Mouse (Mus musculus) cerebellum, adult 9-11 months (tissue): ENCODE results near the gene Patl2.
A peak's percentile ranks its signal among the peaks of the same experiment; 100 is the strongest.
"Not testable (repeated sequence)": the region's sequence is repeated elsewhere in the genome, so short reads cannot be mapped to it uniquely, and the experiment has no call there.

Experiments
- DNase-seq: peaks from one replicate; pipeline ENCODE4 v3.0.0; 2022

The Patl2 gene

DNA sequence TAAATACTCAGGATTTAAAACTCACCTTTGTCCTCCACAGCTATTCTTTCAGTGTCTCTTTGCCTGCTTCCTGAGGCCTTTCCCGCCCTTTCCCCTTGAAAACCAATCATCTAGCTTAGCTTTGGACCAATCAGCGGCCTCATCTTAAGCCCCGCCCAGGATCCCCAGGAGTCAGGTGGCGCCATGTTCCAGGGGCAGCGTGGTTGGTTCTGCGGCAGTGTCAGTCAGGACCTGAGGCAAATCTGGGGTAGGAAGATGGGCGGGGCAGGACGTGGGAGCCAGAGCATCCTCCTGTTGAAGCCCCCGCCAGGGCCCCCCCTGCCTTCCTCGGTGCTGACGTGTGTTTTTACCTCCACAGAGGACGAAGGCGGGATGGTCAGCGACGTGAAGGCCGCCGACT is at the start of gene Patl2, which contains the start of gene Terb2:
Gene Patl2, minus strand, starts transcription at position 84 of the 400 bp plus-strand sequence.
Gene Terb2, plus strand, starts transcription at position 167 of the 400 bp plus-strand sequence.
- no peak for DNase-seq

DNA sequence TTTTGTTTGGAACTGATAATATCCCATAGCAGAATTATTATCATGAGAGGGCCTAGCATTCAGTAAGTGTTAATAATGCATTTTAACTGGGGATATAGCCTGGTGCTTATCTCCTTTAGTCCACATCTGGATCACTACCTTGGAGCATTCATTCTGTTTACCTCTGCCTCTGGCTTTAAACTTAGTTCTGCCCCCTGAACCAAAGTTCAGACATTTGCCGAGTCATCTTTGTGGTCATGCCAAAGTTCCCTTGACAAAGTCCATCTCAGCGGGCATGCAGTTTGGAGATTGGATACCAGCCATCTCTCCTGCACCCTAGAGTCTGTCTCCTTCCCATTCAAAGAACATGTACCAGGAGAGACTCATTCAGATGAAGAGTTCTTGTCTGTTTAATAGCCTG is 49.4 kb upstream of the Patl2 start:
- peak; percentile 28 for DNase-seq

DNA sequence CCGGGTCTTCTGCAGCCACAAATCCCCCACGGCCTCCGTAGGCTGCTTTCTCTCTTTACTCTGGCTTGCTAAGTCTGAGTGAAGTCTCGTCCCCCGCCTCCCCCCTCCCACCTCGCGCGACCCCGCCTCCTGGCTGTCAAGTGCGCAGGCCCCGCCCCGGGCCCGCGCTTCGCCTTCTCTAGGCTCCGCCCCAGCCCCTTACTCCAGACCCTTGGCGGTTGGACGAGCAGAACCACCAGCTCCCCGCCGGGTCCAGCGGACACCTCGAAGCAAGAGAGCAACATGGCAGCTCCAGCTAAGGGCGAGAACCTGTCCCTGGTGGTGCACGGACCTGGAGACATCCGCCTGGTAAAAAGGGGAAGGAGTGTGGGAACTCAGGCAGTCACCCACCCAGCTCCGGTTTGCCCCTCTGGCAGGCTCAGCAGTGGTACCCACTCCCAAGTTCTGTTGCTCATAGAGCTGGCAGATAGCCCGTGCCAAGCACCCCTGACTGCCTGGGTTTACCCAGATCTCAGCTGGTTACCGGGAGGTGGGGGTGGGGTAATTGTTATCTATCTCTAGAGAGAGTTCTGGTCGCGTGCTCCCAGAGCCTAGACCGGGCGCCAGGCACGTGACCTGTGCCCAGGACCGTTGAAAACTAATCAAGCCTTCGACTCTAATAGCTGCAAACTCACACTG is 48.8 kb upstream of the Patl2 start, which contains the start of gene Sord:
Gene Sord, plus strand, starts transcription at position 139 of the 678 bp plus-strand sequence.
- DNase-seq, result peak; percentile 80

DNA sequence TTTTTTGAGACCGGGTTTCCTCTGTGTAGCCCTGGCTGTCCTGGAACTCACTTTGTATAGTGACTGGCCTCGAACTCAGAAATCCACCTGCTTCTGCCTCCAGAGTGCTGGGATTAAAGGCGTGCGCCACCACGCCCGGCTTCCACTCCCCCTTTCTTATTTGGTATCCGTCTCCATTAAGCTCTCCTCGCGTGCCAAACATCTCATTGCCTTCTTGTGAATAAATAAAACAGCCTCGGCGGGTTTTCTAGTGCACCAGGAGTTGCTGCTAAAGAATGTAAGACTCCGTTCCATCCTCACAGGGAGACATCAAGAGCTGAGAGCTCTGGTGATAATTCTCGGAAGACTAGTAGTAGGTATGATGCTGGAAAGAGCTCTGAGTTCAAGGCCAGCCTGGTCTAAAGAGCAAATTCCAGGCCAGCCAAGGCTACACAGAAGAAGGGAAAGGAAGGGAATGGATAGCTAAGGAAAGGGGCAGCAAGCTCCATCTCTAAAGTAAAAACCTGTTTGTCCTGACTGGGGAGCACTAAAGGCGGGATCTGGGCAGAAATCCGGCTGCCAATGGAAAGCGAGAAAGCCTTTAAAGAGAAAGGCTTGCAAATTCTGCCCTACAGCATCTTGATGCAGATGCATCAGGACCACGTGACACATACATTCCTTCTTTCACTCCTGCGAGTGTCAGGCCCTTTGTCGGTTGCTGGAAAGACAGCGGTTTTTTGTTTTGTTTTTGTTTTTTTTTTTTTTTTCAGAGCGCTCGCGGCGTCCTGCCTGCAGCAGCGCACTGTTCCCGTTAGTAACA is 48.0 kb upstream of the Patl2 start:
- peak; percentile 54 for DNase-seq

DNA sequence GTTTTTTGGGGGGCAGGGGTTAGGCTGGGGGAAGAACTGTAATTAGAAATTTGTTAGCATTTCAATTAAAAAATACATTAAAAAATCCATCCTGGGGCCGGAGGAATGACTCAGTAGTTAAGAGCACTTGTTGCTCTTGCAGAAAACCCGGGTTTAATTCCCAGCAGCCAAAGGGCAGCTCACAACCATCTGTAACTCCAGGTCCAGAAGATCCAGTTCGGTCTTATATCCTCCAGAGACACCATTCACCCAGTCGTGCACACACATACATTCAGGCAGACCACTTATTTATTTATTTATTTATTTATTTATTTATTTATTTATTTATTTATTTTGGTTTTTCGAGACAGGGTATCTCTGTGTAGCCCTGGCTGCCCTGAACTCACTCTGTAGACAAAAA is 47.4 kb upstream of the Patl2 start:
- no peak for DNase-seq

DNA sequence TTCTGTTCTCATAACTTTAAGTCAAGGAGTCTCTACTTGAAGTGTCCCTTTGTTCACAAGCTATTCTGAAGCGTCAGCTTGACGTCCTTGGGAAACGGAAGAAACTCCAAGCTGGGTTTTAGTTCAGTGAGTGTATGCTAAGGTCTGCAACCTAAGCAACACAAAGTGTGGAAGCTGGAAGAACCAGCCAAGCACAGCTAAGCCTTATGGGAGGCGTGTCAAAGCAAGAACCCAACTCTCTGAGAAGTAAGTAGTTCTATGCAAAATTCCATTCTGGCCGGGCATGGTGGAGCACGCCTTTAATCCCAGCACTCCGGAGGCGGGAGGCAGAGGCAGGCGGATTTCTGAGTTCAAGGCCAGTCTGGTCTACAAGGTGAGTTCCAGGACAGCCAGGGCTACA is 45.6 kb upstream of the Patl2 start:
- no peak for DNase-seq

DNA sequence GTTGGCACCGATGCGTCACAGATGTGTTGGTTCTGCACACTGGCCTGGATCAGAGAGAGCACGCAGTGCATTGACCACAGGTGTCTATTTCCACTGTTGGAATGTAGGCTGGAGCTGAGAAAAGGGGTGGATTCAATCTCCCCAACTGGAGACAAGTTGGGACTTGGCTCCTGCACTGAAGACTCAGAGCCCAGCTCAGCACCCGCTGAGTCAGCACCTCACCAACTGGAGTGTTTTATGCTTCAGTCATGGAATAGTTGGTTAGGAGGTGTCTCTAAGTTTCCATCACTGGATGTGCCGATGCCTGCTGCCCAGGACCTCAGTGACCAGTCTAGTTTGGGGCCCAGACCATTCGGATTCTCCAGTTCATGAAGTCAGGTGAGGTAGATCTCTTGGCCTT is 44.4 kb upstream of the Patl2 start:
- DNase-seq, result no peak

DNA sequence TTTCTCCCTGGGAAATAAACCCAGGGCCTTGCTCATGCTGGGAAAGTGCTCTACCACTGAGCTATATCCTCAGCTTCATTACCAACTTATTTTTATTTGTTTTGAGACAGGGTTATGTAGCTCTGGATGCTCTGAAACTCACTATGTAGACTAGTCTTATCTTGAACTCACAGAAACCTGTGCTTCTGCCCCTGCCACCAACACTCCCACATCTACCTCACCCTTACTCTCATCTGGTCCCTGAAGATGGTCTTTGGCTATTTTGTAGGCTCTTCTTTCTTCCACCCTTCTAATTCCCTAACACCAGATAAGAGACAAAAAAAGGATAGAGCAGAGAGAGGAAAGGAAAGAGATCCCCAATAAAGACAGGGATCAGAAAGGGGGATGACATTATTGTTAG is 37.7 kb upstream of the Patl2 start:
- DNase-seq, result no peak

DNA sequence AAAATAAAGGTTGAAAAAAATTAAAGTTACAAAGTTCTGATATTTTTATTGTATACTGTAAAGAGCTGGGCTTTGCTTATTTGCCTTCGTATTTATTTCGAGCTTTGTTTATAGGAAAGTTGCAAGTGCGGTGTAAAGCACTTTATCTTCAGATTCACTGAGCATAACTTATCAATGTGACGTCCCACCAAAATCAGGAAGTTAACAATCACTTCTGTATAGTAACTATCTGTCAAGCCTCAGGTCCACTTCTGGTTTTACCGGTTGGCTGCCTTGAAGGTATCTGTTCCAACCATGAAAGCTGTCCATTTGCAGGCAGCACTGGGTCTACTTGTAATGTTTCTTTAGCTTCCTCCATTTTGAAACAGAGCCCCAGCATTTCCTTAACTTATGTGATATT is 36.3 kb upstream of the Patl2 start:
- DNase-seq, result no peak

DNA sequence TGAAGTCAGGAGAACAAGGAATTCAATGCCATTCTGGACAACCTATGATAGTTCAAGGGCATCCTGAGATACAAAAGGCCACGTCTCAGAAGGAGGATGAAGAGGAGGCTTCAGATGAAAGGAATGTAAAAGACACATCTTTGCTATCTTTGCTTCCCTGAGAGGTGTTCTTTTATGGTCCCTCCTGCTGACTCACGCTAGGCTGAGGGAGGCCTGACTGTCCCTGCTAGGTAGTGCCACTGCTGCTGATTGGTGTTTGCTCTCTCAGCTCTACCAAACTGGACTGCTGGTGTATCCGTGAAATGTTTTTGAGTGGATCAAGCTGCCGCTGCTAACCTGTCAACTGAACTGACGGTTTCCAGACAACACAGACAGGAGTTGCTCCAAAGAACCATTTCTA is 35.8 kb upstream of the Patl2 start:
- no peak for DNase-seq

DNA sequence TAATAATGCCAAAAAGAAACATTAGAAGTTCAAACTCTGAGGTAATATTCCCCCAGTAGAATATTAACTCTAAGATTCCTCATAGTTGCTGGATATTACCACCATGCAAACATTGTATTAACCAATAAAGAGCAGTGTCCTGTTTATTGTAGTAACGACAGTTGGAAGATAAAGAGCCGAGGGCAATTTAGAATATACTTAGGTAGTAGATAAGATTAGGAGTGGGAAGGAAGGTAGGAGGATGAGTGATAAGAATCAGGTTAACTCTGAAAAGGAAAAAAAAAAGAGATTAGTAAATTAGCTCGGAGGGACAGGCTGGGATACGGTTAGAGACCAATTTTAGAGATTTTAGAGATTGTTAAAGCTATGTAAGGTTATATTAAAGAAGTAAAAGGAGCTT is 35.4 kb upstream of the Patl2 start:
- DNase-seq, result no peak

DNA sequence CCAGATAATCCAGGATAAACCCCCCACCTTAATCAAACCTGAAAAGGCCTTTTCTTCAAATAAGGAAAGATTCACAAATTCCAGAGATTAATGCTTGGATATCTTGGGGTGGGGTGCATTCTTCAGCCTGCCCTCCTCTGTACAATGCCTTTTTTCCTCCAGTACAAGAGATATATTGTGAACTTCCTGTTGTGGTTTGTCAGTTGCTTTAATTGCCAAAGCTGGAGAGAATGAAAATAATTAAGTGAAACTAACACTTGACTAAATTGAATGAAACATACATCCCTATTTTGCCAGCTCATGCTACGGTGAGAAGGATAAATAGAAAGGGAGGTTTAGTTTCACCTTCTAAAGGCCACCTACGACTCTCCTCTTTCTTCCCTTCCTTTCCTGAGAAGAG is 32.2 kb upstream of the Patl2 start:
- DNase-seq, result no peak

DNA sequence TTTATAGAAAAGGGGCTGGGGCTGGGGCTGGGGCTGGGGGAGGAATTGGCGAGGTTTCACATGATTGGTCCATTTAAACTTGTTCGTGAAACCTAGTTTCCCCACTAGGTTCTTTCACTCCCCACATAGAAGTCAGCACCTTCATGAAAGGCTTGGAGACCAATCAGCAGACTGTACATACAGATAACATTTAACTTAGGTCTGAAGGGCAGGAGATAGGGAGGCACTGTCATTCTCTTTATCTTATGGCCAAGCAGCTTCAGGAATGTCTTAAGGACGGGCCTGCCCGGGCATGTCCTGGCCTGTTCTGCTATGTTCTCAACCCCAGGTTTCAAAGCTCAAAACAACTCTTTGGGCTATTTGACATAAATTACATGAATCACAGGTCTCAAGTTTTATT is 31.1 kb upstream of the Patl2 start:
- DNase-seq, result not testable (repeated sequence)

DNA sequence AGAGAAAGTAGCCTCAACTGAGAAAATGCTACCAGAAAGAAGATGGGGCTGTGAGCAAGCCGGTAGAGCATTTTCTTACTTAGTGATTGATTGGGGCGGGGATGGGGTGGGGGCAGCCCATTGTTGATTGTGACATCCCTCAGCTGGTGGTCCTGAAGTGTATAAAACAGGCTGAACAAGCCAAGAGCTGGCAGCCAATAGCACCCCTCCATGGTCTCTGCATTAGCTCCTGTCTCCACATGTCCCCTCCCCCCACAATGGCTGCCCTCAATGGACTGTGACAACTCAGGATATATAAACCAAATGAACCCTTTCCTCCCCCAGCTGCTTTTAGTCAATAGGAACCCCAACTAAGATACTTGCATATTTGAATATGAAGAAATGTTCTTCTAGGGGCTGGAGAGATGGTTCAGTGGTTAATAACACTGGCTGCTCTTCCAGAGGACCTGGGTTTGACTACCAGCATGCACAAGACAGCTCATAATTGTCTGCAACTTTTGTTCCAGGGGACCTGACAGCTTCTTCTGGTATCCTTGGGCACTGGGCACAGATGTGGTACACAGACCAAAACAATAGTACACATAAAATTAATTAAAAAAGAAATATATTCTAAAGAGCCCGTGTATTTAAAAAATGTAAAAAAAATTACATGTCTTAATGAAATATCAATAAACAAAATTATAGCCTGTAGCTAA is 24.7 kb upstream of the Patl2 start:
- DNase-seq, result no peak

DNA sequence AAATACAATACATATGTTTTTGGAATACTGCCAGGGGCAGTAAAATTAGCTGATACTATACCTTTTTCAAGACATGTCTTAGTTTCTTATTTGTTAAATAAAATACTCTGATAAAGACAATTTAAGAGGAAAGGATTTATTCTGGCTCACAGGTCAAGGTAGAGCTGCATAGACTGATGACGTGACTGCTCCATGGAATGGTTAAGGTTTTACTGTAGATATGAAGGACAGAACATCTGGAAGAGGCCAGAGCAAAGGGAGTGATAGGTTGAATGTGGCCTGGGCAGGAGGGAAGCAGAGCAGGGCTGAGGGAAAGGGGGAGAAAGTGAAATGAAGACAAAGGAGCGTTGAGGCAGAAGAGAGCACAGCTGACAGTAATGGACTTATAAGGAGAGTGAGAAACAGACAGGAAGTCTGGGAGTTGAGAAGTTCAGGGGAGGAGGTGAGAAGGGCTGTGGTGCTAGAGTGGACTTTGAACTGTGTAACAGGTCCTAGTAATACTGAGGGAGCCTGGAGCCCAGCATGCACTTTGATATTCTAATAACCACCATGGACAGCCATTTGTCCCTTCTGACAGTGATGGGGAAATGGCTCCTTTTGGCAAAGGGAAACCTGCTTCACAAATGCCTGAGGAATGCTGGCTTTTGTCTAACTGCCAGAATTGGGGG is 20.6 kb upstream of the Patl2 start:
- no peak for DNase-seq

DNA sequence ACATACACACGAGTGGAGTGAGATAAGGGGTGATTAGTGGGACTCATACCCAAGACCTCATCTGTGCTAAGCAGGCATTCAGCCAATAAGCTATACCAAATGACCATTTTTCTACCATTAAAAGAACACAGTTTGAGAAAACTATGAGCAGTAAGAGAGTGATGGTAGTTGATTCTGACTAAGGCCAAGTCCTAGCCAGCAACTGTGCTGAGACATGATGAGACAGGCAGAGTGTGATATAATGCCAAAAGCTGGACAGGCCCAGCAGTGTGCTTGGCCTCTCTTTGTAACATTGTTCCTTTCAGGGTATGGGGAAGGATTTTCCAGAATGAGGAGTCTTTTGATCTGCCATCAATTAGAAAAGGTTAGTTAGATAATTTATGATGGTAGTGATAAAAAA is 15.5 kb upstream of the Patl2 start:
- DNase-seq, result no peak

DNA sequence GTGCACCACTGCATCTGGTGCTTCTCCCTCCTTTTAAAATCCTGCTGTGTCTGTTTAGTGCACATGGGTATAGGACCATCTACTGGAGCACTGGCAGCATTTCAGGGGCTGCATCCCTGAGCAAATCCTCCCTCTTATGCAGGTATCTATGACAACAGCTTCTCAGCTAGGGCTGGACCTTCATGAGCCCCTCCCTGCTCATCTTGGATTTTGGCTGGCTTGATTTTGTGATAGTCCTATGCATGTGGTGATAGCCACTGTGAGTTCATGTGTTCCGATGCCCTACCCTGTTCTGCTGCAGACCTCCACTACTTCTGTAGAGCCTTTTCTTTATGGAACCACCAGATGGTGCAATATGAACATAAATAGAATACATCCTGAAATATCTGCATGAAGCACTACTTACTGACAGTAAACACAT is 8.5 kb upstream of the Patl2 start:
- no peak for DNase-seq

DNA sequence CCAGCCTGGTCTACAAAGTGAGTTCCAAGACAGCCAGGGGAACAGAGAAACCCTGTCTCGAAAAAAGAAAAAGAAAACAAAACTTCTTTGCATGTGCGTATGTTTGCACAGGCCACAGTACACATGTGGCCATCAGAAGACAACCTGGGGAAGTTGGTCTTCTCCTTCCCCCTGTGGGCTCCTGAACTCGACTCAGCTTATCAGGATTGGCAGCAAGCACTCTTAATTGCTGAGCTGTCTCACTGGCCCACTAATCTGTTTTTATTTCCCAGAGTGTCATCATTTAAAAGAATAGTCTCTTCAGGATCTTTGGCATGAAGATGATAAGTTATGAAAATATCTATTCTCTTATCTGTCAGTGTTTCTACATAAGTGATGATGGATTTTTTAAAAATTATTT is 5.9 kb upstream of the Patl2 start:
- no peak for DNase-seq

DNA sequence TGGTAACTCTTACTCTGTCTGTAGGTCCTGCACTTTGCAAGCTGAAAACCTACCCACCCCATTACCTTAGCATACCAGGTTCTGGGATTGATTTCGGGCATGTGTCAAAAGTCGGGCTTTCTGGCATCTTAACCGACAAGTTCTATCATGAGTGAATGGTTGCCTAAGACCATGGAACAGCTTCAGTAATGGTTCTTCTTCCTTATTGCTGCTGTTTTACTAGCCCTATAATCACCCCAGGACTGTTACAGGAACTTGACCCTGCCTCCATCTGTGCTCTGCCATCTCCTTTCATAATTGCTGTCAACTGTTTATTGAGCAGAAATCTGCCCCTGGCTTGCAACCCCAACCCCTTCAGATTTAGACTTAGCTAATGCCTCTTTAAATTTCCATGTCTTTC is 762 bp upstream of the Patl2 start:
- no peak for DNase-seq

DNA sequence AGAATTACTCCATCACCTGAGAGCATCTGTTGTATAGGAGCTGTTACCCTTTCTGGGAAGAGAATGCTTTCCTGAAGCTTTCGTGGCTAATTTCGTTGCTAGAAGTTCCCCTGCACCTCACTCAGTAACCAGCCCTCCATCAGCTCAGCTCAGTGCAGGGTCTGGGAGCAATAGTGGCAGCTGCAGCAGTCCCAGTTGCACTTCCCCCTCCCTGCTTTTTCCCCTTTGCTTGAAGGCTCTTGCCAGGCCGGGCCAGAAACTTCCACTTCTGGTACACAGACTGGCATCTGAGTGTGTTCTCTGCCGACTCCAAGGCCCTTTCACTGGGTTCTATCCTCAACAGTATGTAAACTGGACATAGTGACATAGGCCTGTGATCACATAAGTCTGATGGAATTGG is 903 bp downstream of the Patl2 start:
- no peak for DNase-seq

DNA sequence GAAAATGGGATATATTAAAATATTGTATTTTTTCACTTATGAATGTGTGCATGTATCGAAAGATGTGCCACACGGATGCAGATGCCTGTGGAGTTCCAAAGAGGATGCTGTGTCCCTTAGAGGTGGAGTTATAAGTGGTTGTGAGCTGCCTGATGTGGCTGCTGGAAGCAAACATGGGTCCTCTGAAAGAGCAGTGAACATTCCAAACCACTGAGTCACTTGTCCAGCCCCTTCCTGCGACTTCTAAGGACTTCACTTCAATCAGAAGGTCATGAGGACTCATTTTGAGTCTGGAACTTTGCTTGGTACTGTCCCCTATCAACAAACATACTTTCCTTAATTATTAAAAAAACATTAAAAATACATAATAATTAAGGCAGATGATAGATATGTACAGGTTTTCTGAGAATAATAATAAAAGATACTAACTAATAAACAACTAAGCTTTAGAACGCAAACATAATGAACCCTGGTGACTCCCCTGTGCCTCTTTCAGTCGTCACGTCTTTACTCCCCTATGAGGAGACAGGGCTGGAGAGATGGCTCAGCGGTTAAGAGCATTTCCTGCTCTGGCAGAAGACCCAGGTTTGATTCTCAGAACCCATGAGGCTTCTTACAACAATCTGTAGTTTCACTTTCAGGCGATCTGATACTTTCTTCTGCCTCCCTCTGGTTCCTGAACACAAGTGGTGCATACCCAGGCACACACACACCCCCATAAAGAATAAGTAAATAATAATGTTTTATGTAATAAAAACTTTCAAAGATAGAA is 5.8 kb downstream of the Patl2 start:
- DNase-seq, result no peak

DNA sequence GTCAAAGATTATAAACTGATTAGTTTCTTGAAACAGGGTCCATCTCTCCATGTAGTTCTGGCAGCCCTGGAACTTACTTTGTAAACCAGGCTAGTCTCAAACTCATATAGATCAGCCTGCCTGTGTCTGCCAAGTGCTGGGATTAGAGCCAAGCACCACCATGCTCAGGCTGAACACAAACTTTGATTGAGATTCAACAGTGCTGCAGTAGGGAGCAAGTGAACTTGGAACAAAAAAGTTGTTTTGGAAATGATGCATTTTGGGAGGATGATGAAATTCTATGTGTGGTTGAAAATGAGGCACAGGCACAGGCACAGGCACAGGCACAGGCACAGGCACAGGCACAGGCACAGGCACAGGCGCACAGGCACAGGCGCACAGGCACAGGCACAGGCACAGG is 13.8 kb downstream of the Patl2 start:
- no peak for DNase-seq

DNA sequence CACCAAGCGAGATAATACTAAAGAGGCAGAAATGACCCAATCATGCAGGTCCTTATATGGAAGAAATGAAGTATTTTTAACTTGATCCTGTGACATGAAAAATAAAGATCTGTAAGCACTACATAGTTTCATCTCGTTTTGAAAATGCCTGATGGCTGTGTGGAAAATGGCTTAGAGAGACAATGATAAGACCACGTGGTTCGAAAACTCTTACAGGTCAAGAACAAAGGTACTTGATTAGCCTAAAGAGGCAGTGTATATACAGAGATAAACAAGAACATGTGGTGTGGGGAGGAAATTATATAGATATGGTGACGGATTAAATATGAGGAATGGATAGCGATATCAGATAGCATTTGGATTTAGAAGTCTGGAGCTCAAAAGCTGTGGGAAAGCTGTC is 14.7 kb downstream of the Patl2 start:
- DNase-seq, result no peak
